Mouse (Mus musculus) spleen, embryonic (tissue): ENCODE measurements around the gene Lhfpl2.

ENCODE experiments used
- CTCF ChIA-PET: fragments of 350-600 bp; sonication (Branson Sonifier 250); formaldehyde crosslinking; loops from one replicate; lab custom pipeline; 2022; lab: Charles Lee

The Lhfpl2 gene

DNA sequence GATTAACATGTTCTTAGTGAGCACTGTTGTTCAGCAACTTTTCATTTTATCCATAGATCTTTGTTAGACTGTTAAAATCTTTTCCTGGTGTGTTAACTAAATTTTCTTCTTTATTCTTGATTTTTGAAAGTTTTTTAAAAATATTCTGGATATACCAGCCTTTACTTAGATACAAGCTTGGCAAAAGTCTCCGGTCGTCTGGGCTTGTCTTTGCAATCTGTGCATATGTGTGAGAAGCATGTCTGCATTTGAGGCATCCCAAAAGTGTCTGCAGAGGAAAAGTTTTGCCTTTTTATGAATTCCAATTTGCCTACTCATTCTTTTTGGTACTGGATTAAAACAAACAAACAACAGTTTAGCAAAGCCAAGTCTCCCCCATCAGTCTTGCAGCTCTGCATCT, 154.6 kb downstream of the Lhfpl2 start:
- CTCF ChIA-PET = no interaction called here

DNA sequence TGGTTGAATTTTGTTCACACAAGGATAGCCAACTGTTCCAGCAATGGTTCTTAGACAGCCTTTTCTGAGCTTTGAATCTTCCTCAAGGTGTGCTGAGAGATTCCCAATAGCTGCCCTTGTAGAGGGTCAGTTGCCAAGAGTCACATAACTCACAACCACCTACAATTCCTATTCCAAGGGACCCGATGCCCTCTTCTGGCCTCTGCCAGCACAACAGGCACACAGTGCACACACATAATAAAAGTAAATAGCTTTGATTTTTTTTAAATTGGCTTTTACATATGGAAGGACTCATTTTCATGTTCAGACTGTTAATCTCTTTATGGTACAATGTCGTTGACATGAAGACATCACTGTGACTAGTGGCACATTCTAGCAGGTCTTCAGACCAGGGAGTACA, 155.1 kb downstream of the Lhfpl2 start:
- CTCF ChIA-PET = no interaction called here

- CTCF ChIA-PET = no interaction called here
These were observed 166.0 kb downstream of the Lhfpl2 start for GRCm38 (mm10) chr13:94223609-94224008.

DNA sequence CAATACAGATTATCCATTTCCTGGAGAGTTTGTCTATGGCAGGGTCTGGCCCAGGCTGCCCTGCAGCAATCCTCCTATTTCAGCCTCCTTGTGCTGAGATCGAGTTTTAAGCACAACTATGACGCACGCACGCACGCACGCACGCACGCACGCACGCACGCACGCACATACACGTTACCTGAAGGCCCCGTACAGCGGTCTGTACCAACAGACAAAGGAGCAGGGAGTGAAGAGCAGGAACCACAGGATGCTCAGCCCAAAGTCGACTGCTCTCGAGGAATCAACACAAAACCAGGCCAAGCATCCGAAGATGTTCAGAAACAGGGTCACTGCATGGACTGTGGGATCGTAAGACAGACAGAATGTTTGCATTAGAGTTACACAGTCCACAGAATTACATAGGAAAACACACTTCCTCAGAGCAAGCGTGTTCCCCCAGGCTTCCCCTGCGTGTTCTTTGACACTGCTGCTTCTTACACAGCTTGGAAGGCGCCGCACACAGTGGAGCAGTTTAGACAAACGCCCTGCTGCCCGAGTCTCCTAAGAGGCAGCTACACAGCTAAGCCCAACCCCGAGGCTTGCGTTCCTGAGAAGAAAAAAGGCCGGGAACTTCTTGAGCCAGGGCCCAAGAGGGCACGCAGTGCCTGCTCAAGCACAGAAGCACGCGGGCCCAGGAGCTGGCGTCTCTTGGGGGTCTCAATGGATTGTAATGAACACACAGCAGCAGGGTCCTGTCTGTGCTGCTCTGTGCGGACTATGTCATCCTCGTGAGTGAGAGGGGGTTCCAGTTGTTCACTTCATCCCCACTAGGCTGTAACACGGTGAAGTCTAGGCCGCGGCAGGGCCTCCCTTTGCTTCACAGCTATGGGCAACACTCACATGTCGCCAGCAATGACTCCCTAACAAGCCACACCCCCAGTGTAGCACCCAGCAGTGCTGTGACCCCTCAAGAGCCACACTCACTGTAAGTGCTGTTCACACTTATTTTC, 167.4 kb downstream of the Lhfpl2 start:
- CTCF ChIA-PET = no interaction called here

DNA sequence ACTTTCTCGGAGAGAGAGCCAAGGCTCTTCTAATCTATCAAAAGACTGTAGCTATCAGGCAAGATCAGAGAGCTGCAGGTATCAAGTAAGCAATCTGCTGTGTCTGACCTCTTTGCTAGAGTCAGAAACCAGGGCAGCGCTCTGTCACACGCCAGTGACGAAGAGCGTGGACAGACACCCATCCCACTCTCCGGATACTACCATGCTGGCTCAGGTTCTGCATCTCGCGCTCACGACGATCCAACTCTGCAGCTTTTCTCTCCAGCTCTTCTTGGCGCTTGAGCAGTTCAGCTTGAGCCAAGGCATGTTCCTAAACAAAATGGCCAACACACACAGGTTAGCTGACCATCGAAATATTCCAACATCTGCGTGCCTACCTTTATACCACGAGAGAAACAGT, 174.3 kb downstream of the Lhfpl2 start:
- CTCF ChIA-PET = no interaction called here

DNA sequence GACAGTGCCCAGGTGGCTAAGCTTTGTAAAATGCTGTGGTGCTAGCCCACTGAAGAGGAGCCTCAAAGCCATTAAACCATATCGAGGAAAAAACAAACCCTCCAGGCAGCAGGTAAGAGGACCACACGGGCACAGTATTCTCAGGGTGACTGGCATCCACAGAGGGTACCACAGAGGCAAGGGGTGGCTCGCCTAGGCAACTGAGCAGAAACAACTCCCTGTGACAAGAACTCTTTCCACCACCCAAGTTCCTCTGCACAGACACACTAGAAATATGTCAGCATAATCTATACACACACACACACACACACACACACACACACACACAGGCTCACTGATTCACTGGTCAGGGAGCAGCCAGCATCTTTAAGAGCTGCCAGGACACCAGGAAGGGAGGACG, 181.9 kb downstream of the Lhfpl2 start:
- CTCF ChIA-PET = no interaction called here

DNA sequence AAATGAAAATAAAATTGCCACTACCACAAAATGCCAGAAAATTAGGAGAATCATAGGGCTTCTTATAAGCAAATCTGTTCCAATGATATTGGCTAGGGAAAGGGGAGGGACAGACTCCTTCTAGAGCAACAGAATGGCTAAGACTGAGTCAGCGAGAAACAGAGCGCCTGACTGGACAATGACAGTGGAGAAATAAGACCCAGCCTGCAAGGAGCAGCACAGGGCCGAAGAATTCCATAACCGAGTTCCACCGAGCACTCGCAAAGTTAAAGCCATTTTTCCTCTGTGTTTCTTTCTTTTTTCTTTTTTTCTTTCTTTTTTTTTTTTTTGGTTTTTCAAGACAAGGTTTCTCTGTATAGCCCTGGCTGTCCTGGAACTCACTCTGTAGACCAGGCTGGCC, 182.5 kb downstream of the Lhfpl2 start:
- CTCF ChIA-PET = no interaction called here

DNA sequence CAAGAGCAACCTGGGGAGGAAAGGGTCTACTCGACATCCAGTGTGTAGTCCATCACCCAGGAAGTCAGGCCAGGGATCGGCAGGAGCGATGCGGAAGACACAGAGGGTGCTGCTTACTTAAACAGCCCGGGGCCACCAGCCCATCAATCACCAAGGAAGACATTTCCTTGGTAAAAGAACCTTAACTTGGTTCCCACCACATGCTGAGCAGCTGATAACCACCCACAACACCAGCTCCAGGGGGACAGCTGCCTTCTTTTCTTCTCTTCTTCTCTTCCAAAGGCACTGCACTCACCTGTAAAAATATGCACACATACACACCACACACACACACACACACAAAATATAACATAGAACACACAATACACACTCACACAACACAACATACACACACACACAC, 183.3 kb downstream of the Lhfpl2 start:
- CTCF ChIA-PET = no interaction called here

DNA sequence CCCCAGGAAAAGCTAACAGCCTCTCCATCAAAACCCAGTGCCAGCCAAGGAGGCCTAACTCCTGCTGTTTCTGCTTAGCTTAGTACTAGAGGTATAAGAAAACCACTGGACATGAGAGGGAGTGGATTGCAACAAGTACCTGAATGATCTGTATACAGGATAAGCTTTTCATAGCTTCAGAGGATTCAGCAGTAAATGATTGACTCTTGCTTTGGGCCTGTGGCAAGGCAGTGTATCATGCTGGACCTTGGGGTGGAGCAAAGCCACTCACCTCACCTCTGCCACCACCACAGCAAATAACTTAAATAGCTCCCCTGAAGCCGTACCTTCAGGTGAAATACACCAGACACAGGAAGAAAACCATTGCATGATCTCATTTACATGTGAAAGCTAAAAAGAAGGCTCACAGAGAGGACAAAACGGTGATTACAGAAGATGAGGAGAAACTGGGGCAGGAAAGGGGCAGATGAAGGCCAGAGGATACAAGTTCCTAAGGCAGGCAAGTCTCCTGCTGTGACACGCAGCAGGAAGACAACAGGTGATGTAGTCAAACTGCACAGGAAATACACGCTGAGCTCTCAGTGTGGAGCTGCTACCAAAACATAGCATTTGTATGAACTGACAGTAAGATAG, 184.4 kb downstream of the Lhfpl2 start:
- CTCF ChIA-PET = no interaction called here

DNA sequence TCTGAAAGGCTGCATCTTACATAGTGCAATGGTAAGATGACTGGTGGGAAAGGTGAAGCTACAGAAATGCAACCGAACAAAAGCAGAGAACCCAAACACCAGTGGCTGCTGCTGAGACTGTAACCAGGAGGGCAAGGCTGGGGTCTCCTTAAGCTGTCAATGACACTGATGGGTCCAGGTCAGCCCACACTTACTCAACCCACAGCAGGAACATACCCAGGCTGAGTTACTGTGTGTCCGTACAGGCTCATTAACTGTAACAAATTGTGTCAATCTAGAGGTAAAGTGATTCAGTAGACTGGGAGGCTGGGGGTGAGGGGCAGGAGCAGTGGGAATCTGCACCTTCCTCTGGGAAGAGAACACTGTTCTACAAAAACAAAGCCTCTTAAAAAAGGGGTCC, 185.3 kb downstream of the Lhfpl2 start:
- CTCF ChIA-PET = no interaction called here
